Mouse (Mus musculus) c-Kit-positive CD71-negative TER-119-negative erythroid progenitor cells, embryonic 14.5 days (primary cell): Measurements from ENCODE around the gene Wdr26.

Source experiments
- DNase-seq: peaks from one replicate; pipeline ENCODE4 v3.0.0-alpha.2; 2013; ENCODE audit warnings: low read depth

Gene Wdr26

GRCm38 (mm10) chr1:181237332-181237731 lies 25.5 kb upstream of the Wdr26 start:
- no peak for DNase-seq

GRCm38 (mm10) chr1:181234326-181235035 lies 22.7 kb upstream of the Wdr26 start:
- no peak for DNase-seq

- DNase-seq: no peak
These were observed 21.9 kb upstream of the Wdr26 start for GRCm38 (mm10) chr1:181233734-181234133.

GRCm38 (mm10) chr1:181232307-181233027 lies 20.7 kb upstream of the Wdr26 start:
- DNase-seq: peak; percentile 73

- DNase-seq: no peak
These were observed 20.0 kb upstream of the Wdr26 start for GRCm38 (mm10) chr1:181231821-181232220.

GRCm38 (mm10) chr1:181231262-181231661 lies 19.5 kb upstream of the Wdr26 start:
- no peak for DNase-seq

GRCm38 (mm10) chr1:181230731-181231148 lies 18.9 kb upstream of the Wdr26 start:
- no peak for DNase-seq

- DNase-seq: no peak
These were observed 17.2 kb upstream of the Wdr26 start for GRCm38 (mm10) chr1:181229046-181229445.

GRCm38 (mm10) chr1:181228591-181228990 lies 16.8 kb upstream of the Wdr26 start:
- no peak for DNase-seq

- DNase-seq: no peak
These were observed 16.0 kb upstream of the Wdr26 start for GRCm38 (mm10) chr1:181227804-181228203.

GRCm38 (mm10) chr1:181226850-181227249 lies 15.0 kb upstream of the Wdr26 start:
- DNase-seq: no peak

- no peak for DNase-seq
These were observed 13.5 kb upstream of the Wdr26 start for GRCm38 (mm10) chr1:181225281-181225680.

- no peak for DNase-seq
These were observed 10.2 kb upstream of the Wdr26 start for GRCm38 (mm10) chr1:181222041-181222440.

- DNase-seq: no peak
These were observed 4.5 kb upstream of the Wdr26 start for GRCm38 (mm10) chr1:181216315-181216714.

GRCm38 (mm10) chr1:181214296-181215035 lies 2.7 kb upstream of the Wdr26 start:
- no peak for DNase-seq

- no peak for DNase-seq
These were observed 340 bp downstream of the Wdr26 start for GRCm38 (mm10) chr1:181211403-181211919.

GRCm38 (mm10) chr1:181210601-181211402 lies 999 bp downstream of the Wdr26 start:
- no peak for DNase-seq

- DNase-seq: no peak
These were observed 1.7 kb downstream of the Wdr26 start for GRCm38 (mm10) chr1:181210147-181210546.

- no peak for DNase-seq
These were observed 12.4 kb downstream of the Wdr26 start for GRCm38 (mm10) chr1:181199446-181199845.

- DNase-seq: no peak
These were observed 22.9 kb downstream of the Wdr26 start for GRCm38 (mm10) chr1:181188925-181189324.

- no peak for DNase-seq
These were observed 41.6 kb downstream of the Wdr26 start for GRCm38 (mm10) chr1:181170210-181170609.

- DNase-seq: no peak
These were observed 43.4 kb downstream of the Wdr26 start for GRCm38 (mm10) chr1:181168377-181168776.
